Mouse (Mus musculus) adrenal gland, postnatal 14 days (tissue): ENCODE measurements around the gene Ero1lb. TPM values are rescaled to one million over a fixed set of nuclear protein-coding genes. Genes with fewer than 3 reads are reported as not detected.
A peak's percentile ranks its signal among the peaks of the same experiment; 100 is the strongest.
"Not testable (repeated sequence)": the region's sequence is repeated elsewhere in the genome, so short reads cannot be mapped to it uniquely, and the experiment has no call there.

Experiments used
- DNase-seq: peaks from one replicate; pipeline ENCODE4 v3.0.0; 2021; ENCODE audit warnings: mixed read lengths
- total RNA-seq: library from RNA; stranded (reverse); gene quantifications from 2 replicates; pipeline ENCODE4 v1.2.3, GENCODE M21; 2021

Gene Ero1lb
- total RNA-seq, 1 experiment from 2014 or later, result 15.0 TPM

DNA sequence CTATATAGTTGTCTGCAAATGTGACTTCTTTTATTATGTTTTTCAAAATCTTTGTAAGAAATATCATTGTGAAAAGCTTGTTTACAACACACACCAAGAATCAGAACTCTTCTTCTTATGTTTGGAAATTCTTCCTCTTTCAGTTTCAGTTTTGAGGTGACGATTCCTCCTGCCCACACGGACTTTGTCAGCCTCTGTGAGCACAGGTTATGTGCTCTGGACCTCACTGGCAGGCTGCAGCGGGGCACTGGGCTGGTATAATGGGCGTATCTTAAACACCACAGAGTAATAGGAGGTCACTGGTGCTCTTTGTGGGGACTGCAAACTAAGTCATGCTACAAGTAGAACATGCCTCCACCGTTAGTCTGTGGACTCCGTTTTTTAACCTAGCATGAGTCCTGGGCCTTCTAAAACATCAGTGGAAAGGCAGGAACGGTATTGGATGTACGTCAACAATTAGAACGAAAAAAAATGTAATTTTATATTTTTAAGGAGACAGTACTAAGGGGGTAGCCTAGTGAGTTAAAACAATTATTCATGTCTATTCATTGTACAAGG, 9.4 kb downstream of the Ero1lb start:
- peak; percentile 29 for DNase-seq

GRCm38 (mm10) chr13:12578145-12578544, 12.5 kb downstream of the Ero1lb start:
- no peak for DNase-seq

- peak; percentile 81 for DNase-seq
Observed at GRCm38 (mm10) chr13:12589003-12589402, 23.3 kb downstream of the Ero1lb start.

GRCm38 (mm10) chr13:12597075-12597474, 31.4 kb downstream of the Ero1lb start:
- DNase-seq, result not testable (repeated sequence)

GRCm38 (mm10) chr13:12610206-12610605, 44.5 kb downstream of the Ero1lb start:
- DNase-seq, result not testable (repeated sequence)

- not testable (repeated sequence) for DNase-seq
Observed at GRCm38 (mm10) chr13:12614026-12614425, 48.4 kb downstream of the Ero1lb start.

DNA sequence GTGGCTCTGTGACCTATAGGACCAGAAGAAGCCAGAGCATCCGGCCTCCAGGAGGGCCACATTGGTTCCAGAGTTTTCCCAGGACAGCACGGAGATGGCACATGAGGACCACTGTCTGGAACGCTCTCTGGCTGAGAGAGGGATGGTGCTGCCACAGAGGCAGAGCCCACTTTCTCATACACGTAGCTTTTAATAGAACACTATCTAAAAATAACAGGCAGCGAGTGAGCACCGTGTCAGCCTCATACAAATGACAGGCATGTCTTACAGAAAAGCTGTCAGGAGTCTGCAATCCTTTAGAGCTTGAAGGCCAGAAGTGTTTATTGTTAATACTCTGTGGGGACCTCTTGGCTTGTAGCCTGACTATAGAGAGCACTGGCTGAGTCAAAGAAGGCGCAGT, 48.9 kb downstream of the Ero1lb start:
- DNase-seq, result not testable (repeated sequence)

DNA sequence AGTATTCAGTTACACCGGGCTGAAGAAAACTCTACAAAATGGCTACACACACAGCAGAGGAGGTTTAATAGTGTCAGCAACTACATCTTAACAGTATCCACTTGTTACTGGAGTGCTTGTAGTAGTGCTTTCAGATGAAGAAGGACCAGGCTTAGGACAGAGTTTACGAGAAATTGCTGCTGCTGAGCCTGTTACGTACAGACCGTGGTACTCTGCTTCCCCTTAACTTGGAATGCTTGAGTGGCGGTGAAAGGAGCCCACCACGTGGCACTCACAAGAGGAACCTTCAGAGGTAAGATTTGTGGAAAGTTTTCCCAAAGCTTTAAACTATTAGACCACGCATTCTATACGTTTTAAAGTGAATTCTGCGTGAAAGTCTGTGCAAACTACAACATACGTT, 49.3 kb downstream of the Ero1lb start:
- not testable (repeated sequence) for DNase-seq

GRCm38 (mm10) chr13:12616489-12616888, 50.8 kb downstream of the Ero1lb start:
- DNase-seq, result peak; percentile 6

DNA sequence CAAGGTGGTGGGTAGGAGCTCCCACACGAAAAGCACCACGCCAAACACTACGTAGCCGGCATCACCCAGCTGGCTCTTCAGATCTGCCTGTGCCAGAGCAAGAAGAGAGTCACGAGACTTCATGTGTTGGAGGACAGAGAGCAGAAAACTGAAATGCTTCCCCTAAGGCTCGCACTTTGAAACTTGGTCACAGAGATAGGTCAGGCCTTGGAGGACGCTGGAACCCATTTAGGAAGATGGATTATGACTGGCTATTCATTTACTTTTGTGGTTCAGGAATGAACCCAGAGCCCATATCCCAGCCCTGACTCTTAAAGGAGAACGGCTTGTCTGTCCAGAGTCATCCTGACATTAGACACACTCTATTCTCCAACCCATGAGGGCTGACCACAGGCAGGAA, 54.1 kb downstream of the Ero1lb start:
- not testable (repeated sequence) for DNase-seq

DNA sequence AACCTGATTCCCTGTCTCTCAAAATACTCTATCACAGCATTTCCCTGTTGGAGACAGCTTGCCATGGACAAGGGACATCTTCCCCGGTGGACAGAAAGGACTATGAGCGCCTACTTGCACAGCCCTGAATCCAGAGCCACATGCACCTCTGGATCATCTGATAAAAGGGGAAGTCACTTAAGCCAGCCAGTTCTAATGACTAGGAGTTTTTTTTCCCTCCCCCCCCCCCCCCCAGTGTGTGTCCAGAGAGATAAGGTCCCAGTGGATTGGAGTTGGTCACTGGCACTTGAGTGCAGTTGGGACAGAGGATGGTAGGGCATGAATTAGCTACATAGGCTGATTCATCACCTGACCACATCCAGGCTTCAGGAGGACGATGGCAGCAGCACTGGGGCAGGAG, 60.4 kb downstream of the Ero1lb start:
- DNase-seq, result not testable (repeated sequence)

- not testable (repeated sequence) for DNase-seq
Observed at GRCm38 (mm10) chr13:12627746-12628145, 62.1 kb downstream of the Ero1lb start.

GRCm38 (mm10) chr13:12628181-12628580, 62.5 kb downstream of the Ero1lb start:
- not testable (repeated sequence) for DNase-seq

- not testable (repeated sequence) for DNase-seq
Observed at GRCm38 (mm10) chr13:12630252-12630651, 64.6 kb downstream of the Ero1lb start.

DNA sequence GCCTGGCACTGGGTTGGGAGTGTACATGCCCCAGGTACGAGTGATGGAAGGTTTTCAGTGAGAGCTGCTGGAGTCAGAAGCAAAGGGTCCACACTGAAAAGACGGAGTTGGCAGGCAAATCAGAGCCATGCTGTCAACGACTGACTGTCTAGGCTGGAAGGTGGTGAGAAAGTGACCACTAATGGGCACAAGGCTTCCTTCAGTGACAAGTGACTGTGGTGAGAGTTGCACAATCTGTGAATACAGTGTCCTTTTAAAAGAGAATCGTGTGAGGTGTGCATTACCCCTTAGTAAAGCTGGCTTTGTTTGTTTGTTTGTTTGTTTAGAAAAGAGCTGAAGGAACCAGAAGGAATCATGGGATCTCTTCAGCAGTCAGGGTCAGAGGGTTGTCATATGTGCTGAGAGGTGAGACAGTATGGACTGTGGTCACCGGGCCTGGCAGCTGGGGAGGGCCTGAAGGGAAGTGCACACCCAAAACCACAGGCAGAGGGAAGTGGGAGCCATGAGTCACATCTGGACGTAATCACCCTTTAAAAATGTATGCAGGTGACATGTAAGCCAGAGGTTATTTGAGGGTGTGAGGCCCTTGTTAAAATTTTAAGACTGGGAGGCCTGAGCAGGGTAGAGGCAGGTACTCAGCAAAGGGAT, 69.4 kb downstream of the Ero1lb start:
- DNase-seq, result not testable (repeated sequence)

DNA sequence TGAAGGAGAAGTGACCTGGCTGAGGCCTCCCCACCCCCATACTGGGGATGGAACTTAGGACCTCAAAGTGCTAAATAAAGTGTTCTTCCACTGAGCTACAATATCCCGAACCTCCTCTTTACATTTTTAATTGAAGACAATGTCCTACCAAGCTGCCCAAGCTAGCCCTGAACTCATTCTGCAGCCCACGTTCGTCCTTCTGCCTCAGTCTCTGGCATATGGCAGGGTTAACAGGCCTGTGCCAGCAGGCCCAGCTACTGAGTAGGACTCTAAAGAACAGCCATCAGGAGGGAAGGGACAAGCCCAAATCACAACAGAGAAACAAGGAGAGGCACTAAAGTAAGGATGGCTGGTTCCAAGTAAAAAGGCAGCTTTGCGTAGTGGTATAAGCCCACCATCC, 77.1 kb downstream of the Ero1lb start:
- DNase-seq, result not testable (repeated sequence)

GRCm38 (mm10) chr13:12646676-12647075, 81.0 kb downstream of the Ero1lb start:
- DNase-seq, result not testable (repeated sequence)

DNA sequence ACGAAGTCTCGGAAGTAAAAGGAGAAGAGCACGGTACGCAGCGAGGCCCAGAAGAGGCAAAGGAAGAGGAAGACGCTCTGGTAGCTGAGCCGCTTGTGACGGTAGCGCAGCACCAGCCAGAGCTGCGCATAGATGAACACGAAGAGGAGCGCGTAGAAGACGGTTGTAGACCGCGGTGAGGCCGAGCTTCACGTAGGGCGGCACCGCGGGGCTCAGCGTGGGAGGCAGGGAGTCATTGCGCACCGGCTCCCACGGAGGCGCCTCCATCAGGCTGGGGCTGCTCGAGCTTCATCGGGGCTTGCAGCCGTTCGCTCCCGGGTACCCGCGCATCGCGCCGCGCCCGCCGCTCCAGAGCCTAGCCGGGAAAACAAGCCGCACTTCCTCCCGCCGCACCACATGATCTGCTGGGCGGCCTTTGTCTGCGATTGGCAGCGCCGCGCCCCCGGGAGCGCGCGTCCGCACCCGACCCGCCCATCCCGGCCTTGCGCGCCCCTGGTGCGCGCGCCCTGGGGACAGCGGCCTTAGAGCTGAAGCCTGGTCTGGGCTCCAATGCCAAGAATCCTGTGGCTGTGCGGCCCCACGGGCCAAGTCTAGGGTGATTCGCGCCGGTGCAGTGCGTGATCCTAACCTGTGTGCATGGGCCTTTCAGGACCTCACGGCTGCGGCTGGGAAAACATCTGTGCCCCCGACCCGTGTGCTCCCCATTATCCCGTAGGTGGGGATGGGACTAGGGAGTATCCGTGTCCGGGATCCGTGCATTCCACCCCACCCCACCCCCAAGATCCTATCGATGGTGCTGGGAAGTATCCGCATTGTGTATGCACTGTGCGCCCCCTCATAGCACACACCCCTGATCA, 84.6 kb downstream of the Ero1lb start:
- peak; percentile 88 for DNase-seq

DNA sequence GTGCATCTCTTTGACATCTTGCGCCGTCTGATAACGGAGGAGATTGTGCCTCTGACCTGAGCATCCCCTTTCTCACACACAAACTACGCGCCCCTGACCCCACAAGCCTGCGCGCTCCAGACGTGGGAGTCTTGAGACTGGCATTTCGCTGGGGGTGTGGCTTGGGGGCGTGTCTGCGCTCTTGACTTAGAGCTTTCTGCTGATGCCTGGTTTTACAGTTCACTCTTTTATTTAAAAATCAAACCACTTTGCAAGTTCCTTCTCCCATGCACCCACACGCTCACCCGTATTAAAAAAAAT, 85.2 kb downstream of the Ero1lb start:
- peak; percentile 63 for DNase-seq
